Mouse (Mus musculus) megakaryocyte, embryonic 14.5 days (primary cell): Measurements from ENCODE around the gene Coq5.

ENCODE experiments used
- FLI1 ChIP-seq: IDR thresholded peaks from 2 replicates; pipeline ENCODE4 v1.6.1; 2012; ENCODE audit warnings: low read length, inconsistent platforms, mixed read lengths
- GATA1 ChIP-seq: IDR thresholded peaks from 3 replicates; pipeline ENCODE4 v1.6.1; 2012; ENCODE audit warnings: mixed read lengths, low read length, inconsistent platforms, borderline replicate concordance

GRCm38 (mm10) chr5:115284735-115285134 is 5.3 kb downstream of the Coq5 start:
- TF ChIP-seq GATA1 (no peak), FLI1 (no peak)
